Mouse (Mus musculus) liver, embryonic 14 days (tissue): ENCODE measurements around the gene Srsf9. TPM values are rescaled to one million over a fixed set of nuclear protein-coding genes. Genes with fewer than 3 reads are reported as not detected.

Experiments used
- polyA plus RNA-seq: library from polyadenylated mRNA; depleted of rRNA; stranded (reverse); fragments of >200 nt; gene quantifications from 2 replicates; pipeline ENCODE4 v1.2.3, GENCODE M21; 2012; rRNA removed

Srsf9 gene
- polyA plus RNA-seq: 45.5 and 47.7 TPM in 2 replicates

GRCm38 (mm10) chr5:115326875-115327609 lies at the start of gene Srsf9:
Srsf9 (plus strand) TSS chr5:115327177.

GRCm38 (mm10) chr5:115279226-115280049 lies 47.5 kb upstream of the Srsf9 start, which contains the start of gene Coq5:
Coq5 (plus strand) TSS chr5:115279666.

GRCm38 (mm10) chr5:115300792-115301614 lies 26.0 kb upstream of the Srsf9 start, which contains the start of gene Dynll1:
Dynll1 (minus strand) TSS chr5:115300999.

GRCm38 (mm10) chr5:115340577-115341313 lies 13.8 kb downstream of the Srsf9 start, which contains the start of the genes Gatc and Triap1:
Gatc (minus strand) TSS chr5:115341178.
Triap1 (plus strand) TSS chr5:115341225.

GRCm38 (mm10) chr5:115348546-115349224 lies 21.7 kb downstream of the Srsf9 start, which contains the start of gene Cox6a1:
Cox6a1 (minus strand) TSS chr5:115348981.

Other genes starting within 250 kb of the Srsf9 start
- not detected in 2 replicates for gene Gm10401, start 228.9 kb upstream of the Srsf9 start, polyA plus RNA-seq
- 23.6 and 27.1 TPM in 2 replicates for gene Acads, start 207.8 kb upstream of the Srsf9 start, polyA plus RNA-seq
- gene Unc119b, start 192.2 kb upstream of the Srsf9 start, polyA plus RNA-seq: 5.9 and 7.3 TPM in 2 replicates
- 38.4 and 41.2 TPM in 2 replicates for gene Mlec, start 169.0 kb upstream of the Srsf9 start, polyA plus RNA-seq
- 0.29 and 0.33 TPM in 2 replicates for gene Cabp1, start 132.8 kb upstream of the Srsf9 start, polyA plus RNA-seq
- 51.9 and 54.7 TPM in 2 replicates for gene Pop5, start 91.3 kb upstream of the Srsf9 start, polyA plus RNA-seq
- gene Rnf10, start 54.3 kb upstream of the Srsf9 start, polyA plus RNA-seq: 81.8 and 101 TPM in 2 replicates
- 9.7 and 11.4 TPM in 2 replicates for gene Coq5, start 47.5 kb upstream of the Srsf9 start, polyA plus RNA-seq
- 146 and 153 TPM in 2 replicates for gene Dynll1, start 26.2 kb upstream of the Srsf9 start, polyA plus RNA-seq
- 11.6 and 13.2 TPM in 2 replicates for gene Gatc, start 14.0 kb downstream of the Srsf9 start, polyA plus RNA-seq
- gene Triap1, start 14.0 kb downstream of the Srsf9 start, polyA plus RNA-seq: 16.0 and 19.0 TPM in 2 replicates
- gene Cox6a1, start 21.8 kb downstream of the Srsf9 start, polyA plus RNA-seq: 656 and 682 TPM in 2 replicates
- 0.84 and 0.89 TPM in 2 replicates for gene Msi1, start 102.4 kb downstream of the Srsf9 start, polyA plus RNA-seq
- gene Pla2g1b, start 139.1 kb downstream of the Srsf9 start, polyA plus RNA-seq: not detected in 2 replicates
- gene Sirt4, start 157.5 kb downstream of the Srsf9 start, polyA plus RNA-seq: 8.1 and 8.3 TPM in 2 replicates
- gene Pxn, start 179.5 kb downstream of the Srsf9 start, polyA plus RNA-seq: 12.3 and 13.3 TPM in 2 replicates
- 2,092 and 2,268 TPM in 2 replicates for gene Rplp0, start 232.3 kb downstream of the Srsf9 start, polyA plus RNA-seq
- 9.7 and 11.0 TPM in 2 replicates for gene Gcn1l1, start 238.1 kb downstream of the Srsf9 start, polyA plus RNA-seq